Mouse (Mus musculus): ENCODE measurements around the gene Sh2b2.

The Sh2b2 gene

DNA sequence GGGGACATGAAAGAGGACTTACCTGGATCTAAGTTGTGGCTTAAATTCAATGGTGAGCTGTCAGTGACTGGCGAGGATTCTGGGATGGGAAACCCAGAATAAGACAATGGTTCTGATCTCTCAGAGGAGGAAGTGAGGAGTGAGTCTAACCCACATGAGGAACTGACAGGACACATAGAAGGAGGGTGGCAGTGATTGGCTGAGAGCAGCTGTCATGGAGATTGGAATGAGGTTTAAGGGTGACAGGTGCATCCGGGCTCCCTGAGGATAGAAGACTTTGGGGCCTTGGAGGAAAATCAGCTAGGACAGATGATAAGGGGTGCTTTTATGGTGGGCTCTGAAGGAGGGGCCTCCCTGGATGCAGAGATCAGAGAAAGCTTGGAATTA lies at the start of gene Sh2b2:
Sh2b2 (minus strand) TSS at position 105 of the 387 bp plus-strand sequence.
- no peak for DNase-seq (ENCODE audit: low spot score in 2 of 2)

DNA sequence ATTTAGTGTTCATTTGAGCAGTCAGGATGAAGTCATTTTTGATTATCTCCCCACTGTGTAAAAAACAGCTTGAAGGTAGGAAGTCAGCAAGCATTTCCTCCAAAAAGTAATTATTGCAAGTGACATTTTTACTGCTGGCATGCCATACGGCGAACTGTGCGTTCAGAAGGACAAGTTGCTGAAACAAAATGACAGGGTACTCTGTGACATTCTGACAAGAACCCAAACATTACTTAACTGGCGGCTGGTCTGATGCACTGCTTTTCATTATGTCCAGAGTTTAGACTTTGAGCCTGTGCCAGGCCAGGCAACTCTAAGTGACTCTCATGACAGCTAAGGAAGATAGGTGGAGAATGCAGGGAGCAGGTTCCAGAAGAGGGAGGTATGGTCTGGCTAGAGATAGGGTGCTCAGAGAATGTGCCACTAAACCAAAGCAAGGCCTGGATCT lies 46.6 kb upstream of the Sh2b2 start:
- no peak for DNase-seq (ENCODE audit: low spot score in 2 of 2)

DNA sequence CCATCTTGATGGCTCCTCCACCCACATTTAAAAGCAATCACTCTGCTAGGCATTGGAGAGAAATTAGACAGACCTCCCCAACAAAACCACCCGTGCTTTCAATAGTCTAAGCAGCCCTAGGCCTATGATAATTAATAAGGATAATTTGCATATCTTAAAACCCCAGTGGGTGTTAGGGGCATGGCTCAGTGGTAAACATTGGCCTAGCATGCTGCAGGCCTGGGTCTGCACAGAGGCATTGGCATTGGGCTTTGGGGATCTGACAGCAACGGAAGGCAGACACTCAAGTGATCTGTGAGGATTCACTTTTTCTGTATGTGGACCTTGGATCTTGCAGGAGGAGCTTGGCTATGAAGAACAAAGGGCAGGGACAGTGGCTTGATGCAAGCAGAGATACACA lies 46.0 kb upstream of the Sh2b2 start:
- no peak for DNase-seq (ENCODE audit: low spot score in 2 of 2)

GRCm38 (mm10) chr5:136291562-136291961 lies 45.2 kb upstream of the Sh2b2 start:
- no peak for DNase-seq (ENCODE audit: low spot score in 2 of 2)

DNA sequence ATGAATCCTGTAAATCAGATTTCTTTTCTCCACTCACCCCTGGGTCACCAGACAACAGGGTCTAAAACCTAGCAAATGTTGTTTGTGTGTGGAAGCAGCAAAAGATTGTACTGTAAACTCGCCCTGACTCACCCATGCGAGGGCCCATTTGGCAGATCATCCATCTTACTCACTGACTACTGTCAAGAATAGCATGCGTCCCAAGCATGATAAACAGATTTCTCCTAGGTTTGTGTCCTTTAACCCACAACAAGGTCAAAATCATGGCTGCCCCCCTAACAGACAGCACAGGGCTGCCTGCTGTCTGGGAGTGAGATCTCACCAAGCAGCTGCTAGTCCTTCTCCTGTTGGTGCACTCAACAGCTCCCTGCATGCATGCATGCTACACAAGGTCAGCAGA lies 43.4 kb upstream of the Sh2b2 start:
- DNase-seq (ENCODE audit: low spot score in 2 of 2): no peak

DNA sequence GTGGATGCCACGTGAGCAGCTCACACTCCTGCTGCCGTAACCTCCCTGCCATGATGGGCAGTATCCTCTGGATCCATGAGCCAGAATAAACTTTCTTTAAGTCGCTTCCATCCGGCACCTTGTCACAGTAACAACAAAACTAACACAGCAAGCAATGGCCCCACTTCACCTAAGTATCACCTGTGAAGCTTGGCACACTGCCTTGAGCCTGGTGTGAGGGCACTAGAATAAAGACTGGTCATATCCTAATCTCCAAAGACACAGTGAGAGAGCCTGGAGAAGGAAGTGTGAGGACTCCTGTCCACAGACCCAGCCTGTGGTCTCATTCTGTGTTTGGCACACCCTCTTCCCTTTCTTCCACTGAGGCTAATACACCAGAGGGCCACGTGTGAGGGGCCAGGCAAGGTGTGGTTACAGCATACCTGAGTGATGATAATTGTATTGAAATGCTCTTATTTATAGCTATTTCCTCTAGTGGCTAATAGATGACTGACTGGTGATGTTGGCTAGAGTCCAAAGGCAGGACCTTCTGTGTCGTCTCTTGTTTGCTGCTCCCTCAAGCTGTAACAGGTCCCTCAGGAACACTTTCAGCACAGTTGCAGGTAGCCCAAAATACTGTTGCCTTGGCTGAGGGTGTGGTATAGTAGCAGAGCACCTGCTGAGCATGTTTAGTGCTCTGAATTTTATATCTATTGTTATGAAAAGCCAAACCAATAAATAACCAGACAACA lies 42.2 kb upstream of the Sh2b2 start:
- peak; percentile 13 to 22 for DNase-seq (ENCODE audit: low spot score in 2 of 2)

DNA sequence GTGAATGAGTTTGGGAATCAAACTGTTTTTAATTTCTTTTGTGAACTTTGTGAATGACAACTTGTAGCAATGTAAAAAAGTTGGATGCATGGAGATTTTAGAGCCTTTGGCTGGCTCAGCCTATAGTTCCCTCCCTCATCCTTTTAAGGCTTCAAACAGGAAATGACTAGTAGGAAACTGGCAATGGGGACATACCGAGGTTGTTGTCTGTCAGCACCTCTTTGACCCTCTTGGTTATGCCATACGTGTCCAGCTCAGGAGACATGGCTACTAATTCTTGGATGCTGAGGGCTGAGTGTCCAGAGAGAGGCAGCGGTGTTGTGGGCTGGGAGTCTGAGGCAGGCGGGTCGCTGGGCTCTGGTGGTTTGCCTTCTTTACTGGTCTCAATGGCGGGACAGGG lies 40.2 kb upstream of the Sh2b2 start:
- no peak for DNase-seq (ENCODE audit: low spot score in 2 of 2)

DNA sequence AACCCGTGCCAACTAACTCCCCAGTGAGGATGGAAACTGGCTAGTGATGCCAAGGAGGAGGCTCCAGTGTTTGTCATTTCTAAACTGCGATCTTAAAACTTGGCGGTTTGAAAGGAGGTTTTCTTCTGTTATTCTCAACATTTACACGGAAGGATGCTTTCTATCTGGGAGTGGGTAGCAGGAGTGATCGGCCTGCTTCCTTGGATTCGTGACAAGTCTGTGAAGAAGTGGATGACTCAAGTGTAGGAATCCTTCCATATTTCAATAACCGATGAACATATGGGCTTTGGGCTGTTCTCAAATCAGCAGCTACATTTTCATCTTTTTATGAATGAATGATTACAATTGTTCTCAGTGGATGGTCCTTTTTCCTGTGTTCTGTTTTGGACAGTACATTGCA lies 38.8 kb upstream of the Sh2b2 start:
- no peak for DNase-seq (ENCODE audit: low spot score in 2 of 2)

- no peak for DNase-seq (ENCODE audit: low spot score in 2 of 2)
Measured at GRCm38 (mm10) chr5:136281351-136281750, 35.0 kb upstream of the Sh2b2 start.

DNA sequence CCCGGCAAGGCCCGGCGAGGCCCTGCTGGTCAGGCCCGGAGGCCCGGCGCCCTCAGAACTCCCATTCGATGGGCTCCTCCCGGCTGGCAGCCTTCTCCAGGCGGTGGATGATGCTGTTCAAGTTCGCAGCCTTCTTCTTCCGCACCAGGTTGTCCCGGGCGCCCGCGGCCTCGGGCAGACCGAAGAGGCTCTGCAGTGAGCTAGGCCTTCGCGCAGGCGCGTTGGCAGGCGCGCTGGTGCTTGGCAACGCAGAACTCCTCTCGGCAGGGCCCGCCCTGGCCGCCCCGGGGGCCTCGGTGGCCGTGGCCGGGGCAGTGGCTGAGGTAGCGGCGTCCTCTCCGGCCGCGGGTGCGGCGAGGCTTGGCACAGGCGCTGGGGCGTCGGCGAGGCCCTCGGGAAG lies 28.4 kb upstream of the Sh2b2 start:
- no peak for DNase-seq (ENCODE audit: low spot score in 2 of 2)

- no peak for DNase-seq (ENCODE audit: low spot score in 2 of 2)
Measured at GRCm38 (mm10) chr5:136269937-136270336, 23.6 kb upstream of the Sh2b2 start.

DNA sequence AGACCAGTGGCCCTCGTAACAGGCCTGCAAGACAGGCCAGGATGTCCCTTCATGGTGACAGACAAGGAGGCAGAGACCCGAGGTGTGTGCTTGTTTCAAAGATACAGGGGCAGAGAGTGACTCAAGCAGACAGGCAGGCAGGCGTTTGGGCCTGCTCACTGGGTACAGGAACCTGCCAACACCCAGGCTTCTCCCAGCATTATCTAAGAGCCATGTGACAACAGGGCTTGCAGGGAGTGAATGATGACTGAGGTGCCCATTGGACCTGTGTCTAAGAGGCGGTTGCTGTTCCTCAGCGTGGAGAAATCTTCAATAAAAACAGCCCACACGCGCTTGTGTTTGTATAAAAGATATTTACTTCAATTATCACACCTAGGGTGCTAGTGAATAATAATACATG lies 19.7 kb upstream of the Sh2b2 start:
- DNase-seq (ENCODE audit: low spot score in 2 of 2): no peak

DNA sequence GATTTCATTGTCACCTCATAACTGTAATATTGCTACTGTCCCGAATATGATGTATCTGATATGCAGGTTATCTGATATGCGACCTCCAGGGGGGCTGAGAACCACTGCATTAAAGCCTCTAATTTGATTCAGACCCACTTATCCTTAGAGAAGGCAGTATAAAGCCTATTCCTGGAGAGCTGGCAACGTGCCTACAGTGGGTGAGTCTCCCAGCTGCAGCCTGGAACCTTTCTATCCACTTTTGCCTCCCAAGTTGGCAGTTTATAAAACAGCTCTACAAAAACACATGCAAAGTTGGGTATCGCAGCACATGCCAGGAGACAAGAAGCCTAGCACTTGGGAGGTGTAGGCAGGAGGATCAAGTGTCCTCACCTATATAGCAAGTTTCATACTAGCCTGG lies 17.0 kb upstream of the Sh2b2 start:
- no peak for DNase-seq (ENCODE audit: low spot score in 2 of 2)

DNA sequence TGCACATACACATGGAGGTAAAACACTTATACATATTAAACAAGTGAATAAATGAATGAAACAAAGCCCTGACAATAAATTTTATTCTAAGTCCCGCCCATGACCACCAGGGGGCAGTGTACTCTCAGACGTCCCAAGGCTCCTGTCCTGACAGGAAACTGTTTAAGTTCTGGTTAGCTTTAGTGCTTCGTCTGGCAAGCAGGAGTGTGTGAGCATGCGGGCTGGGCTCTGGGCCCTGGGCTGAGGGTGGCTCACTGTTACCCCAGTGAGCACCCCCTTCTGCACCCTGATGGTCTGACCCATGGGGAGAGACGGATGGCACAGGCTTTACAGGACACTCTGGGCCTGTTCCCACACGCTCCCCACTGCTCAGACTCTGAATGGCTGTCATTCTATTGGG lies 12.6 kb upstream of the Sh2b2 start:
- peak; percentile 50 to 62 for DNase-seq (ENCODE audit: low spot score in 2 of 2)

DNA sequence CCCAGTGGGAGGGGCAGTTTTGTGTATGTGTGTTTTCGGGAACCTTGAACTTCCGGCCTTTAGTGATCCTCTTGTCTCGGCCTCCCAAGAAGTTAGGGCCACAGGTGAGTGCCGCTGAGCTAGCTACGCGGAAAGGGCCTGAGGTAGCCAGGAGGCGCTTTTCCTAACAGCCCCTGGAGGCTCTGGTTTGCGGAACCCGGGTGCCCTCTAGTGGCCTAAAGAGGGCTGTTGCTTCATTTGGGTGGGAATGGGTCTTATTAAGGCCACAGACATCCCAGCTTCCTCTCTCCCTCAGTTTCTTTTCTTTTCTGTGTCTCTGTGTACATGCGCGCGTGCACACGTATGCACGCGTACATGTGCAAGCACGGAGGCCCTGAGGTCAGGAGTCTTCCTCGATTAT lies 6.5 kb upstream of the Sh2b2 start:
- DNase-seq (ENCODE audit: low spot score in 2 of 2): peak; percentile 67 to 74

DNA sequence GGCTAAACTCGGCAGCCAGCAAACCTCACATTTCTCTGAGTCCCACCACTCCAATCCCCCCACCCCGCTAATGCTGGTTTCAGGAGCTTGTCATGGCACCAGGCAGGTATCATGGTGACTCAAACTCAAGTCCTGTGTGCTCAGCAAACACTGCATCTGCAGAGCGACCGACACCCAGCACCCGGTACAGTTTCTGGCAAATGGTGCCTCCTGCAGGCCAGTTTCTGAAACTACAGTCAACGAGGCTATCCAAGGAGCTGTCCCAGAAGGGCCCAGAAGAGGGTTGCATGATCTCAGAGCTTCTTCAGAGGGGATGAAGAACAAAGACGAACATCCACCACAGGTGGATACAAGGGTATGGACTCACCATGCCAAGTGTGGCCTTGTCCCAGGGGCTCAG lies 4.6 kb upstream of the Sh2b2 start:
- peak in 1 of 2 experiments; percentile 22 for DNase-seq (ENCODE audit: low spot score in 2 of 2)

- no peak for DNase-seq (ENCODE audit: low spot score in 2 of 2)
Measured at GRCm38 (mm10) chr5:136248441-136248840, 2.1 kb upstream of the Sh2b2 start.

- DNase-seq (ENCODE audit: low spot score in 2 of 2): no peak
Measured at GRCm38 (mm10) chr5:136245541-136246451, 560 bp downstream of the Sh2b2 start.

- DNase-seq (ENCODE audit: low spot score in 2 of 2): peak; percentile 64 to 76
Measured at GRCm38 (mm10) chr5:136244762-136245540, 1.4 kb downstream of the Sh2b2 start.

DNA sequence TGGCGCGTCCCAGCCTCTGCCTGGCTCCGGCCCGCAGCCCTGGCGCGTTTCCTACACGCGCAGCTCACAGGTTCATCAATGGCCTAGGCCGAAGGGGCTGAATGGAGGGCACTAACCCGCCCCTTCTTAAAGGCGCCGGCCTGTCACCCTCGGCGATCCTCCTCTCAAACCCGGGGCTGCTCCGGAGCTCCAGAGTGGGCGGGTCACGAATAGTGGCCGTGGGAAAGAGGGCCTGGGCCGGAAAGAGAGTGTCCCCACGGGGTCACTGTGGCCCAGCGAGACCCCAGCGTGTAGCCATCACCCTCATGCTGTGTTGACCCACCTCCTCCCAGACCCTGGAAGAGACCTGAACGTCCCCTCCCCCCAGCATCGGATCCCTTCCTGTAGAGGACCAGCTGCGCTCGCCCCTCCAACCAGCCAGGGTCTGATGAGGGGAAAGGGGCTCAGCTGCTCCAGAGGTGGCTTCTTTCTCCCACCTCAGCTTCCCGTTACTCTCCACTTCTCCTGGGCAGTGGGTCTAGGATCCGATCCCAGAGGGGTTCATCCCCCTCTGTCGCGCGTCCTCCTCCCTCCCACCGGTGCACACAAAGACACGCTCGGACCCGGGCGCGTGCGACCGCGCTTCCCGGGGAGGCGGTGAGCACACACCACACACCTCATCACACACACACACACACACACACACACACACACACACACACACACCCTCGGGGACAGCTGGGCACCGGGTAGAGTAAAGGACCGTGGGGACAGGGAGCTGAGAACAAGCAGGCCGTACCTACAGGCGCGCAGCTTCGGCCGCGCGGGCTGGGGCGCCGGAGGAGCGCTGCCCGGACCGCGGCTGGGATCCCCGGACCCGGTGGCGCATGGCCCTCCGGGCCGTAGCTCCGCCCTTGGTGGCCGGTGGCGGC lies 2.2 kb downstream of the Sh2b2 start:
- DNase-seq (ENCODE audit: low spot score in 2 of 2): peak in 1 of 2 experiments; percentile 30

DNA sequence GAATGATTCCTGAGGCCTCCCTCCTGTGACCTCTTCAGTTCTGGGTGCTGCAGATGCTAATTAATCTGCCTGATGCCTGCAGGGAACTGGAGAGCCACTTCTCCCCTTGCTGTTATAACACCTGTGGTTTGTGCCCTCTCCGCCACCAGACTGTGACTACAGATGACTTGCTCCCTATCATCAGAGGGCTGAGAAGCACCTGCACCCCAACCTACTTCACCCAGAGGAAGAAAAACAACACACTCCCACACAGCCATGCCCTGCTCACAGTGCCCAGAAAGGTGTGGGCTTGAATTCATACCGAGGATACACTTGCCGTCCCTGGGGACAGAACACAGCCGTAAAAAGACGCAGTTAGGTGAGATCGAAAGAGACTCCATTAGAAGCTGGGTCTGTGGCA lies 5.2 kb downstream of the Sh2b2 start:
- no peak for DNase-seq (ENCODE audit: low spot score in 2 of 2)
